Mouse (Mus musculus): ENCODE measurements around the gene Dusp16. TPM values are rescaled to one million over a fixed set of nuclear protein-coding genes. Genes with fewer than 3 reads are reported as not detected.

Gene Dusp16
- polyA plus RNA-seq, 1 experiment: 3.3 TPM

- no peak for TF ChIP-seq MAX (IDR thresholded peaks at IDR 0.05)
- no peak for TF ChIP-seq MYOD1 (IDR thresholded peaks at IDR 0.05; ENCODE audit: control insufficient read depth, insufficient read length, low read depth)
- TF ChIP-seq CEBPB (IDR thresholded peaks at IDR 0.05; ENCODE audit: low read depth): no peak
- TF ChIP-seq MYOG (IDR thresholded peaks at IDR 0.05; ENCODE audit: control insufficient read depth, extremely low read depth, insufficient read length): no peak
- no peak for TF ChIP-seq CTCF (IDR thresholded peaks at IDR 0.05; ENCODE audit: control insufficient read depth, insufficient read depth, insufficient read length)
- TF ChIP-seq FOSL1 (IDR thresholded peaks at IDR 0.05; ENCODE audit: insufficient read depth, low read length, poor library complexity, severe bottlenecking): no peak
- no peak for TF ChIP-seq USF1 (IDR thresholded peaks at IDR 0.05; ENCODE audit: low read depth)
- no peak overlapping the region for H3ac ChIP-seq (ENCODE audit: control insufficient read depth, insufficient read length, low read depth)
- H3K79me2 ChIP-seq (ENCODE audit: control insufficient read depth, insufficient read depth): no peaks in the 10 kb centered on the region
- H3K79me3 ChIP-seq (ENCODE audit: low read depth): no peaks in the 10 kb centered on the region
- H3K27me3 ChIP-seq (ENCODE audit: control insufficient read depth, insufficient read depth, insufficient read length): no peaks in the 10 kb centered on the region
- no peak overlapping the region for H3K4me3 ChIP-seq (ENCODE audit: insufficient read depth, poor library complexity, severe bottlenecking)
- H3K36me3 ChIP-seq (ENCODE audit: control insufficient read depth, insufficient read depth): no peaks in the 10 kb centered on the region
Observed at GRCm38 (mm10) chr6:134801483-134801882, 9.1 kb upstream of the Dusp16 start.

- Histone ChIP-seq H3K79me2 (ENCODE audit: control insufficient read depth, insufficient read depth) (peaks cover 9% of the 10 kb centered on the region), H3K79me3 (ENCODE audit: low read depth) (no peaks in the 10 kb centered on the region), H3K27me3 (ENCODE audit: control insufficient read depth, insufficient read depth, insufficient read length) (no peaks in the 10 kb centered on the region), H3ac (ENCODE audit: control insufficient read depth, insufficient read length, low read depth) (no peak overlapping the region), H3K36me3 (ENCODE audit: control insufficient read depth, insufficient read depth) (no peaks in the 10 kb centered on the region), H3K4me3 (ENCODE audit: insufficient read depth, poor library complexity, severe bottlenecking) (no peak overlapping the region)
- TF ChIP-seq FOSL1 (IDR thresholded peaks at IDR 0.05; ENCODE audit: insufficient read depth, low read length, poor library complexity, severe bottlenecking): no peak
- no peak for TF ChIP-seq MYOD1 (IDR thresholded peaks at IDR 0.05; ENCODE audit: control insufficient read depth, insufficient read length, low read depth)
- no peak for TF ChIP-seq MAX (IDR thresholded peaks at IDR 0.05)
- TF ChIP-seq CTCF (IDR thresholded peaks at IDR 0.05; ENCODE audit: control insufficient read depth, insufficient read depth, insufficient read length): no peak
- TF ChIP-seq MYOG (IDR thresholded peaks at IDR 0.05; ENCODE audit: control insufficient read depth, extremely low read depth, insufficient read length): no peak
- TF ChIP-seq USF1 (IDR thresholded peaks at IDR 0.05; ENCODE audit: low read depth): no peak
- TF ChIP-seq CEBPB (IDR thresholded peaks at IDR 0.05; ENCODE audit: low read depth): no peak
Observed at GRCm38 (mm10) chr6:134796297-134796696, 3.9 kb upstream of the Dusp16 start.

DNA sequence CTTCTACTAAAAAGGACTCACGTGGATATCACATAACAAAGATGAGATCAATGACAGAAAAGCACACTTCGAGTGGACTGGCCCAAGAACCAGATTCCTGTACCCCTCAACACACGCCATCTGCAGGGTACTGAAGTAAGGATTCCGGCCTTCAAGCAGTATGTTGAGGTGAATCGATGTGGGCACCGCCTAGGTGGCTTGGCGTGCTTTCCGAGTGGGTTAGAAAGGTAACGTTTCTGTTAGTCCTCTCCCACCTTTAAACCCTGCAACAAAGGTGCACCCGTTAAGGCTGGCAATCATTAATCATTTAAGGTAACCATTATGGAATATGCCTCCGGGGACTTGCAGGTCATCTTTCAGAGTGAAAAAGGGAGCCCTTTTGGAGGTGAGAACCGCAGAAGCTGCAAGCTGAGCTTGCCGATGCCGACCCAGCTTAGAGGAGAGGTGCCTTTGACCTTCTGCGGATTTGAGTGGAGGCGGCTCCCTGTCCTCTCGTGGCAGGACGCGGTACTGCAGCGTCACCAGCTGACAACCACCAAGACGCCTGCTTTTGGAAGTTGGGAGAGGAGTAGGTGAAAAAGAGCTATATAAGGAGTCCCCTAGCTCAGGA is 1.6 kb upstream of the Dusp16 start:
- Histone ChIP-seq H3K4me3 (ENCODE audit: insufficient read depth, poor library complexity, severe bottlenecking) (no peak overlapping the region), H3K79me2 (ENCODE audit: control insufficient read depth, insufficient read depth) (peaks cover 31% of the 10 kb centered on the region), H3K79me3 (ENCODE audit: low read depth) (peaks cover 5% of the 10 kb centered on the region), H3K27me3 (ENCODE audit: control insufficient read depth, insufficient read depth, insufficient read length) (no peaks in the 10 kb centered on the region), H3K36me3 (ENCODE audit: control insufficient read depth, insufficient read depth) (no peaks in the 10 kb centered on the region), H3ac (ENCODE audit: control insufficient read depth, insufficient read length, low read depth) (no peak overlapping the region)
- TF ChIP-seq CEBPB (IDR thresholded peaks at IDR 0.05; ENCODE audit: low read depth): no peak
- TF ChIP-seq CTCF (IDR thresholded peaks at IDR 0.05; ENCODE audit: control insufficient read depth, insufficient read depth, insufficient read length): peak; percentile 68
- no peak for TF ChIP-seq MYOG (IDR thresholded peaks at IDR 0.05; ENCODE audit: control insufficient read depth, extremely low read depth, insufficient read length)

DNA sequence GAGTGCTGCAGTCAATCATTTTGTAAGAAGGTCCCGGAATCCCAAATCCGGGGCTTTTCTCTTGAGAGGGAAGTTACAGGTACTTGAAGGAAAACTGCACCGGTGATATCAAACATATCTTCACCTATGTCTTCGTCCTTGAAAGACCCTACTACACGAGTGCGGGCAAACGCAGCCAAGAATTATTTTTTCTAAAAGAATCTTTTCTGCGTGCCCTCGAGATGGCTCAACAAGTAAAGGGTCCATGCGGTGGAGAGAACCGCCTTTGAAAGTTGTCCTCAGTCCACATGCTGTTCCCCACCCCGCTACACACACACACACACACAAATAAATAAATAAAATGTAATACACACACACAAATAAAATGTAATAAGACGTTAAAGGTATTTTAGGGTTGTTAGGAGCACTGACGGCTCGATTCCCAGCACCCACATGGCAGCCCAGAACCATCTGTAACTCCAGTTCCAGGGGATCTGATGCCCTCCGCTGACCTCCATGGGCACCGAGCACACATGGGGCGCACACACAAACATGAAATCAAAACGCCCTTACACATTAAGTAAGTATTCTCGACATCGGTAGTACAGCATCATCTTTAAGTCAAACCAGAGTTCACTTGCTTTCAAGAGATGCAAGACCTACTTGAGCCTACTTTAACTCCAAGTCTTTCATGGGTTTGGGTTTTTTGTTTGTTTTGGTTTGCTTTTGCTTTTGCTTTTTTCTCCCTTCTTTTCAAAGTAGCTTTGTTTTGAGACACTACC is 801 bp upstream of the Dusp16 start:
- H3ac ChIP-seq (ENCODE audit: control insufficient read depth, insufficient read length, low read depth): peak overlapping the region; percentile 83
- no peak for TF ChIP-seq FOSL1 (IDR thresholded peaks at IDR 0.05; ENCODE audit: insufficient read depth, low read length, poor library complexity, severe bottlenecking)
- TF ChIP-seq MYOD1 (IDR thresholded peaks at IDR 0.05; ENCODE audit: control insufficient read depth, insufficient read length, low read depth): no peak
- TF ChIP-seq CTCF (IDR thresholded peaks at IDR 0.05; ENCODE audit: control insufficient read depth, insufficient read depth, insufficient read length): no peak
- TF ChIP-seq MYOG (IDR thresholded peaks at IDR 0.05; ENCODE audit: control insufficient read depth, extremely low read depth, insufficient read length): no peak
- no peak for TF ChIP-seq CEBPB (IDR thresholded peaks at IDR 0.05; ENCODE audit: low read depth)
- TF ChIP-seq MAX (IDR thresholded peaks at IDR 0.05): no peak
- TF ChIP-seq USF1 (IDR thresholded peaks at IDR 0.05; ENCODE audit: low read depth): no peak
- no peaks in the 10 kb centered on the region for H3K36me3 ChIP-seq (ENCODE audit: control insufficient read depth, insufficient read depth)
- peaks cover 38% of the 10 kb centered on the region for H3K79me2 ChIP-seq (ENCODE audit: control insufficient read depth, insufficient read depth)
- H3K27me3 ChIP-seq (ENCODE audit: control insufficient read depth, insufficient read depth, insufficient read length): no peaks in the 10 kb centered on the region
- H3K79me3 ChIP-seq (ENCODE audit: low read depth): peaks cover 9% of the 10 kb centered on the region
- peak overlapping the region; percentile 86 for H3K4me3 ChIP-seq (ENCODE audit: insufficient read depth, poor library complexity, severe bottlenecking)

- TF ChIP-seq CEBPB (IDR thresholded peaks at IDR 0.05; ENCODE audit: low read depth): peak; percentile 52
- TF ChIP-seq MYOD1 (IDR thresholded peaks at IDR 0.05; ENCODE audit: control insufficient read depth, insufficient read length, low read depth): no peak
- peak overlapping the region; percentile 86 for H3K4me3 ChIP-seq (ENCODE audit: insufficient read depth, poor library complexity, severe bottlenecking)
- peak overlapping the region; percentile 100 for H3ac ChIP-seq (ENCODE audit: control insufficient read depth, insufficient read length, low read depth)
- H3K36me3 ChIP-seq (ENCODE audit: control insufficient read depth, insufficient read depth): no peaks in the 10 kb centered on the region
- peaks cover 16% of the 10 kb centered on the region for H3K79me3 ChIP-seq (ENCODE audit: low read depth)
- H3K79me2 ChIP-seq (ENCODE audit: control insufficient read depth, insufficient read depth): peaks cover 55% of the 10 kb centered on the region
- no peaks in the 10 kb centered on the region for H3K27me3 ChIP-seq (ENCODE audit: control insufficient read depth, insufficient read depth, insufficient read length)
Observed at GRCm38 (mm10) chr6:134791251-134792118, 940 bp downstream of the Dusp16 start.

All from C2C12 (cell line).